Comparison of ENCODE assay signal across 23 mouse cellular contexts in the genomic region with DNA sequence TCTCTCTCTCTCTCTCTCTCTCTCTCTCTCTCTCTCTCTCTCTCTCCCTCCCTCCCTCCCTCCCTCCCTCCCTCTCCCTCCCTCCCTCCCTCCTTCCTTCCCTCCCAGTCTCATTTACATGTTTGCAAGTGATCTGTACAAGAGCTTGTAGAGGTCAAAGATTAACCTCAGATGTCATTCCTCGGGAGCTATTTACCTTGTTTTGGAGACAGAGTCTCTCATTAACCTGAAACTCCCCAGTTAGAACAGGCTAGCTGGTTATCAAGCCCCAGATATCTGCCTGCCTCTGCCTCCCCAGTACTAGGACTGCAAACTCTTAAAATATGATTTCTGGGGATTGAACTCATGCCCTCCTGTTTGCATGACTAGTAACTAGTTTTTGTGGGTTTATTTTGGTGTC.
DNase-seq lines count a peak whose midpoint lies in the region; ATAC-seq and TF ChIP-seq lines count a peak whose summit lies in the region.
"Had no signal": no experiment of that assay in that cellular context is flagged by ENCODE, and none has a peak within 500 bp of the region (broad histone marks: within the 10 kb centered on the region; RNA-seq: fewer than 3 reads in every experiment).

No protein-coding gene starts in this region.

- no peaks in the 10 kb centered on the region for H3K36me3 ChIP-seq in kidney, adult 2 months (ENCODE audit: control insufficient read depth, insufficient read depth, low read length)
- H3K36me3 ChIP-seq: G1E had no signal

- H3K4me1 ChIP-seq in kidney, adult 2 months (ENCODE audit: control insufficient read depth, insufficient read depth, low read length) = peaks cover 33% of the 10 kb centered on the region

- TF ChIP-seq POLR2A in kidney, adult 2 months (IDR thresholded peaks at IDR 0.05; ENCODE audit: low read depth, low read length) = no peak

- DNase-seq in kidney, adult 2 months = peak; percentile 83
- DNase-seq in kidney, postnatal 14 days = no peak
- DNase-seq in kidney, adult 8-10 months = peak; percentile 43 to 67
- DNase-seq in kidney, postnatal 4 days = no peak
- DNase-seq in kidney, adult 9 months = peak; percentile 85
- no peak for DNase-seq in kidney, postnatal 10 days
- peak; percentile 36 for DNase-seq in yolk sac, embryonic 10.5 days (ENCODE audit: low spot score)
- DNase-seq: adrenal gland, adult 2 months; adrenal gland, adult 8-10 months; adrenal gland, postnatal 10 days; adrenal gland, postnatal 14 days; adrenal gland, postnatal 25 days; adrenal gland, postnatal 36 days; B cell, adult 2 months; cerebellum, adult 11 months; cerebellum, adult 11-12 months; cerebellum, adult 18-20 months had no signal

- 25% methylated on average over 1 of the region's 1 CpGs for WGBS in kidney, adult 2 months

- H3K27me3 ChIP-seq in kidney, adult 2 months (replicated peaks; ENCODE audit: control insufficient read depth, insufficient read depth, low read length) = no peaks in the 10 kb centered on the region
- H3K27me3 ChIP-seq: CH12.LX, Patski had no signal

- H3K27ac ChIP-seq in kidney, adult 2 months (ENCODE audit: insufficient read depth, low read depth, low read length) = peak overlapping the region; percentile 77

- ATAC-seq in cerebellum, adult (ENCODE audit: insufficient number of reproducible peaks, low FRiP score, low TSS enrichment) = no peak
- ATAC-seq: activated CD4-positive, CD25-positive, alpha-beta regulatory T cell, adult 4 months; CD4-positive, CD25-positive, alpha-beta regulatory T cell, adult 4 months; Patski had no signal

- no peak for TF ChIP-seq CTCF in kidney, adult 2 months (conservative IDR thresholded peaks at IDR 0.05; ENCODE audit: insufficient read depth, insufficient read length, low read depth, low read length)

- no peak overlapping the region for H3K4me3 ChIP-seq in kidney, adult 2 months (ENCODE audit: insufficient read depth, low read depth, low read length)

Comparison
In these comparisons a context has a peak if more than half of its experiments do, and no peak if none do; other contexts are left out.
1. DNase-seq: peak in kidney, adult 2 months (single experiment), kidney, adult 8-10 months (2 of 2), kidney, adult 9 months (single experiment) and yolk sac, embryonic 10.5 days (single experiment); none in kidney, postnatal 14 days (single experiment), kidney, postnatal 4 days (0 of 2) and kidney, postnatal 10 days (single experiment).